Mouse (Mus musculus) spleen, postnatal 4 days (tissue): ENCODE results near the gene Arhgap4.
A peak's percentile ranks its signal among the peaks of the same experiment; 100 is the strongest.

Experiments used
- DNase-seq, 2 experiments: peaks; one replicate each; pipeline ENCODE4 v3.0.0; 2022; ENCODE audit warnings: low spot score in 2 of 2

Gene Arhgap4

DNA sequence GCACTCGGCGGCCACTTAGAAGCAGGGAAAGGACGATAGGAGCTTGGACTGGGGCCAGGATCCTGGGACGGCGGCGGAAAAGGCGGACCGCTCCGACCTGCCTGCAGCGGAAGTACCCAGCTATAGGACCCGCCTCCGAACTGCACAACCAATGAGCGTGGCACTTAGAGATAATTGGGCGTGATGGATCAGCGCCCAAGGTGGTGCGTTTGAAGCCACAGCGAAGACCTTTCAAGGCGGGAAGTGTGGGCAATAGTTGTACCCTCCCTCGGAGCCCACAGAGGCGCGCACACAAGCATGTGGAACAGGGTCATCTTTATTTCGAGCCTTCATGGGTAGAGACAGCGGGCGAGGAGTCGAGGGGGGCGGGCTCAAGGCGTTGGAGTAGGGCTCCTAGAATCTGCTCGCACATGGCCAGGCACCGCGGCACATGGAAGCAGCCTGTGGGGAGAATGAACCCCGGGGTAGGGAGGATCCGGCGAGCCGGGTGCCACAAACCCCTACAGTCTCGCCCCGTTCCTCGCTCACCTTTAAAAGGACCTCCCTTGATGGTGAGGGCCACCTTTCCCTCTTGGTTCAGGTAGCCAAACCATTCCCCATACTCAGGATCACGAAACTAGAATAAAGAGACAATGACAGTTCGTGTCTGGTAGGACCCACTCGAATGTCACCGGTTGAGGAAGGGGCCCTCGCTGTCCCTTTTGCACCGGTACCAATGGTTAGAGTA, at the start of gene Arhgap4, which contains the start of gene Naa10:
Gene Arhgap4, minus strand, starts transcription at position 48 of the 727 bp plus-strand sequence.
Gene Naa10, minus strand, starts transcription at position 122 of the 727 bp plus-strand sequence.
- DNase-seq, result peak; percentile 86 to 91

DNA sequence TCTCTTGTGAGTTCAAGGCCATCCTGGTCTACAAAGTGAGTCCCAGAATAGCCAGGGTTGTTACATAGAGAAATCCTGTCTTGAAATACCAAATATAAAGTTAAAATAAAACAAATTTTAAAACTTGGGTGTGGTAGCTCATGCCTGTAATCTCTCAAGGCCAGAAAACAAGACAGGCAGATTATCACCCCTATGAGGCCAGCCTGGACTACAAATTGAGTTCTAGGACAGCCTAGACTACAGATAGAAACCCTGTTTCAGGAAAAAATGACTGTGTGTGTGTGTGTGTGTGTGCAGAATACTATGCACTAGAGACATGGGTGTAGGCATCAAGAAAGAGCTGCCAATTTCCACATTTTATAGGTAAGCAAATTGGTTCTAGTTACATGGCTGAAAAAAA, 49.1 kb upstream of the Arhgap4 start:
- DNase-seq, result peak in 1 of 2 experiments; percentile 21

GRCm38 (mm10) chrX:73969729-73970128, 48.1 kb upstream of the Arhgap4 start:
- peak in 1 of 2 experiments; percentile 35 for DNase-seq

DNA sequence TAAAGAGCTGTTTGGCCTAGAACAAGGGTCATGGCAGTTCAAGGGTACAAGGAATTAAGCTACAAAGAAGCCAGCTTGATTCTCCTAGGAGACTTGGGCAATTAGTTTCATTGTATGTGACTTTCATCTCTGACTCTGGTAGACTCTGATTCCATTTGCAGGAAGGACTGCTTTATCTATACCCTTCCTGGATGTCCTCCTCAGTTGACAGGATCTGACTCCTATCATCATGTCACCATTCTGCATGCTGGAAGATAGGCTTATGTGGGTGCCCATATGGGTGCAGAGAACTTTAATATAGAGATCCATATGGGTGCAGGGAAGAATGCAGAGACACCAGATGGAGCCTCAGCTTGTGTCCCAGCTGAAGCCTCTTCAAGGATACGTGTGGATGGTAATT, 47.5 kb upstream of the Arhgap4 start:
- DNase-seq, result no peak

- DNase-seq, result peak; percentile 83 to 89
These were observed 45.8 kb upstream of the Arhgap4 start for GRCm38 (mm10) chrX:73967177-73968075.

DNA sequence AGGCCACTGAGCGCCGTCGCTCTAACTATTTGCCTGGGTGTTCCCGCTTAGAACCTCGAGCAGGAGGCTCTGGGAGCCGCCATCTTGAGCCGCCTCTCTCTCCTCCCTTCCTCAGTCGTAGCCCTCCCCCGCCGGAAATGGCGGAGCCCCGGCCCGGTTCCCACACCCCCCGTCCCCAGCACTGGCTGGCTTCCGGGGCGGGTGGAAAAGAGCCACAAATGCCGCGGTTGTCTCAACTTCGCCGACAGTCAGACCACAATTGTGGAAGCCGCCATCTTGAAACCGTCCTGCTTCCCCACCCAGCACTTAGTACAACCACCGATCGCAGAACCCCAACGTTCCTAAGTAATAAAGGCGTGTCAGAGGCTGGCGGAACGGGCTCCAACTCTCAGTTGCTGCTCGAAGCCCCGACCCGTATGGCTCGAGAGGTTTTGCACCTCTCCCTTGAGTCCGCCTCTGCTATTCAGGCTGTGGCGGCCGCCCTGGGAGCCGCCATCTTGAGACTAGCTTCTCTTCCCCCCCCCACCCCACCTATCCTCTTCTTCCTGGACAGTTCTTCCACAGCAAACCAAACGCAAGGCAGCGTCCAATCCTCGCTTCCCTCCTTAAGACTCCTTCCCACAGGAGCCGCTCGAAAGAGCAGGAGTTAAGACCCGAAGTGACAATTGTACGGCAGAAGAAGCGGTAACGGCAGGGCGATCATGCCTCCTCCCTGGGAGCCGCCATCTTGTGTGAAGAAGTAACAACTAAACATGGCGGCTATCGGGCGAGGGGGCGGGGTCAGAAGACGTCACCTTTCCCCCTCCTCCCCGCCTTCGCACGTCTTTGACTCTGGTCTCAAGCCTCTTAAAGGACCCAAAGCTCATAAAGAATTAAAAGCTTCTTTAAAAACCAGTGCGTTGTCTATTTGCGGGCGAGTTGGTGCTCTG, 44.8 kb upstream of the Arhgap4 start, which contains the start of gene Hcfc1:
Gene Hcfc1, minus strand, starts transcription at position 110 of the 929 bp plus-strand sequence.
- peak; percentile 88 to 92 for DNase-seq

- peak; percentile 51 to 72 for DNase-seq
These were observed 43.6 kb upstream of the Arhgap4 start for GRCm38 (mm10) chrX:73965307-73965706.

- DNase-seq, result peak; percentile 38 to 71
These were observed 42.7 kb upstream of the Arhgap4 start for GRCm38 (mm10) chrX:73964363-73964762.

DNA sequence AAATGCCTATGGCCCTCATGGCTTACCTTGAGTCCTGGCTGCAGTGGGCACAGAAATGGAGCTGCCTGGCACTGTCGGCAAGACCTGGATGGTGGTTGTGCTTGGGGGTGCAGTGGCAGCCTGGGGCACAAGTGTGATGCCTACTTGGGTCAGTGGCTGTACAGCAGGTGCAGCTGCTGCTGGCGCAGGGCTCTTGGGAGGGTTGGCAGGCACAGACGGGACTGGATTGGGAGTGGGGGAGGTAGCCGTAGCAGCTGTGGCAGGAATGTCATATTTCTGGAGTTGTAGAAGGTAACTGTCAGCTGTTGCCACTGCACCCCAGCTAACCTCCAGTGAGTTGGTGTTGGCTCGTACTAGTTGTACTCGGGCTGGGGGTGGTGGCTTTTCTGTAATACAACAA, 33.3 kb upstream of the Arhgap4 start:
- DNase-seq, result no peak

GRCm38 (mm10) chrX:73952603-73953002, 30.9 kb upstream of the Arhgap4 start:
- DNase-seq, result no peak

- DNase-seq, result no peak
These were observed 27.7 kb upstream of the Arhgap4 start for GRCm38 (mm10) chrX:73949341-73949740.

DNA sequence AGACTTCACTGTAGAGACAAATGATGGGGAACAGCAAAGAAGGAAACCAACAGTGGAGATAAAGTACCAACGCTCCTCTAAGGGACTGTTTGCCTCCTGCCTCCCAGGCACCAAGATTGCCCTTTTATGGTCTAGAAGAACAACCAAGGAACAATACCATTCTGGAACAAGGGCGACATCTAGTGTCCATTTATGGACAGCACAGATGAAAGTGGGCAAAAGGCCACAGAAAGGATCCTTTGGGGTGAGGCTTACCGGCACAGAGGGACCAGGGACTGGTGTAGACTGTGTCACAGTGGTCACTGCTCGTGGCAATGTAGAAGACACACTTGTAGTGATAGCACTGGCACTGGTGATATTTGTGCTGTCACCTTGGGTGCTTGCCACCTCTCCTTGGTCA, 27.0 kb upstream of the Arhgap4 start:
- peak; percentile 50 to 76 for DNase-seq

GRCm38 (mm10) chrX:73946896-73947295, 25.2 kb upstream of the Arhgap4 start:
- no peak for DNase-seq

GRCm38 (mm10) chrX:73942294-73942693, 20.6 kb upstream of the Arhgap4 start:
- no peak for DNase-seq

DNA sequence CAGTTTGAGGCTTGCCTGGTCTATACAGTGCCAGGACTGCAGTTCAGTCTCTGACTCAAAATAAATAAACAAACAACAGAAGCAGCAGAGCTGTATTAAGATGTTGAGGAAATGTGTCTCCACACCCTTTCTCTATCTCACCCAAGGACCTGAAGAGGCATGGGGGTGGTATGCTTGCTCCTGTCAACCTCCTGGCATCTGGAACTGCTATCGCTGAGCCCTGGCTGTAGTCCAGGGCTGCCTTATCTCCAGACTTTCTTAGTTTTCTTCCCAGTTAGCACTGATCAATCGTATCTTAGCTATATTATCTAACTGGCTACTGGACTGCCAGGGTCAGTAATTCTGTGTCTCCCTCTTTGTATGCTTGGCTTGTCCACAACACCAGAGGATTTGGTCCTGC, 20.2 kb upstream of the Arhgap4 start:
- DNase-seq, result no peak

- no peak for DNase-seq
These were observed 10.2 kb upstream of the Arhgap4 start for GRCm38 (mm10) chrX:73931871-73932270.

- peak in 1 of 2 experiments; percentile 57 for DNase-seq
These were observed 8.9 kb upstream of the Arhgap4 start, which contains the start of gene Renbp for GRCm38 (mm10) chrX:73930402-73931062. Gene Renbp (minus strand): TSS chrX:73930850.

GRCm38 (mm10) chrX:73922550-73922882, 846 bp upstream of the Arhgap4 start:
- no peak for DNase-seq

GRCm38 (mm10) chrX:73921285-73921822, 316 bp downstream of the Arhgap4 start:
- DNase-seq, result peak in 1 of 2 experiments; percentile 14

DNA sequence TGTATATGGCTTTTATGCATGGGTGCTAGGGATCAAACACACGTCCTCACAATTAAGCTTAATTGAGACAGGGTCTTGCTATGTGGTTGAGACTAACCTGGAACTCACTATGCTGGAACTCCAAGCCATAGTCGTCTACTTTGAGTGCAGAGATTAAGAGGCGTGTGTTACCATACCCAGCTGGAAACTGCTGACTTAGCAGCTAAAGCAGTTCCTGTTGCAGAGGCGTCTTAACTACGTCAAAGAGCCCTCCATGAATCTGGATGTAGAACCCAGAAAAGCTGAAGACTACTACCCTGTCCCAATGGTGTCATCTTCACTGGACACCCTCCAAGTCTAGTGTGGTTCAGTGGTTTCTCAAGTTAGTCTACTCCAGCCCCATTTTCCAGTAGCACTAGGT, 3.0 kb downstream of the Arhgap4 start:
- no peak for DNase-seq

DNA sequence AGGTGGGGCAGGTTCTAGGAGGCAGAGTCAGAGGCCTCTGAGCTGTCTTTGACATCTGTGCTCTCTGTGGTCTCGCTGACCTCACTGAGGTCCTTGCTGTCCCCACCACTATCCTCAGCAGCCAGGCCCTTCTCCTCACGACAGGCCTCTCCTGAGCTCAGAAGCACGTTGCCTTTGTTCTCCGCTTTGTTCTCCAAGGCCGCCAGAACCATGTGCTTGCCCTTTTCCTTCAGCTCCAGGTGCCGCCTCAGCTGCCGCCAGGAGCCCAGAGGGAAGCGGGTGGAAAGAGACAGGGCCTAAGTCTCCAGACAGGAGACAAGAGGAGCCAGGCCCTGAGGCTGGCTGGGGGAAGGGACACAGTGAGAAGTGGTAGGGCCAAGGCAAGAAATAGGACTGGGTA, 4.7 kb downstream of the Arhgap4 start:
- DNase-seq, result no peak
